Comparison of ENCODE assay signal across 22 mouse cellular contexts in genomic region chr14:20128162-20128561, GRCm38 (mm10). TPM values are rescaled to one million over a fixed set of nuclear protein-coding genes. Genes with fewer than 3 reads are reported as not detected.
A peak's percentile ranks its signal among the peaks of the same experiment; 100 is the strongest.
DNase-seq lines count a peak whose midpoint lies in the region; ATAC-seq and TF ChIP-seq lines count a peak whose summit lies in the region.
"Had no signal": no experiment of that assay in that cellular context is flagged by ENCODE, and none has a peak within 500 bp of the region (broad histone marks: within the 10 kb centered on the region; RNA-seq: fewer than 3 reads in every experiment).

No protein-coding gene starts in this region.

- H3K27ac ChIP-seq in intestine, embryonic 16.5 days (ENCODE audit: low read length), result peak overlapping the region; percentile 43; the same call in 1 of the 2 replicates
- no peak overlapping the region for H3K27ac ChIP-seq in hindbrain, embryonic 16.5 days (ENCODE audit: low read depth, low read length)
- H3K27ac ChIP-seq in limb, embryonic 10.5 days, result no peak overlapping the region
- H3K27ac ChIP-seq: forebrain, embryonic 15.5 days; heart, embryonic 15.5 days; hindbrain, embryonic 13.5 days; hindbrain, postnatal 0 days had no signal

- no peak for TF ChIP-seq CTCF in E14TG2a.4 (conservative IDR thresholded peaks at IDR 0.05; ENCODE audit: low read length)

- H3K36me3 ChIP-seq in E14TG2a.4 (ENCODE audit: insufficient read depth, low read length), result no peaks in the 10 kb centered on the region
- H3K36me3 ChIP-seq in intestine, embryonic 16.5 days (ENCODE audit: control insufficient read depth, insufficient read depth, low read length), result no peaks in the 10 kb centered on the region
- no peaks in the 10 kb centered on the region for H3K36me3 ChIP-seq in hindbrain, embryonic 16.5 days (ENCODE audit: control insufficient read depth, insufficient read depth, low read length)
- H3K36me3 ChIP-seq in limb, embryonic 10.5 days, result no peaks in the 10 kb centered on the region
- H3K36me3 ChIP-seq: forebrain, embryonic 15.5 days; heart, embryonic 12.5 days; heart, embryonic 15.5 days; hindbrain, embryonic 10.5 days; hindbrain, embryonic 13.5 days had no signal

- H3K4me1 ChIP-seq in E14TG2a.4 (replicated peaks; ENCODE audit: low read depth, low read length), result peaks cover 33% of the 10 kb centered on the region
- H3K4me1 ChIP-seq in intestine, embryonic 16.5 days (ENCODE audit: control insufficient read depth, insufficient read depth, low read length), result peaks cover 11% of the 10 kb centered on the region
- no peaks in the 10 kb centered on the region for H3K4me1 ChIP-seq in hindbrain, embryonic 16.5 days (ENCODE audit: control insufficient read depth, insufficient read depth, low read depth, low read length)
- H3K4me1 ChIP-seq in limb, embryonic 10.5 days, result no peaks in the 10 kb centered on the region
- H3K4me1 ChIP-seq: forebrain, embryonic 15.5 days; heart, embryonic 15.5 days; hindbrain, embryonic 13.5 days had no signal

- peaks cover 9% of the 10 kb centered on the region for H3K27me3 ChIP-seq in E14TG2a.4 (ENCODE audit: insufficient read depth, low read length)
- H3K27me3 ChIP-seq in intestine, embryonic 16.5 days (replicated peaks; ENCODE audit: control insufficient read depth, insufficient read depth, low read length), result no peaks in the 10 kb centered on the region
- no peaks in the 10 kb centered on the region for H3K27me3 ChIP-seq in hindbrain, embryonic 16.5 days (replicated peaks; ENCODE audit: control insufficient read depth, insufficient read depth, low read length)
- H3K27me3 ChIP-seq in limb, embryonic 10.5 days (ENCODE audit: low read depth, poor library complexity, severe bottlenecking), result no peaks in the 10 kb centered on the region
- H3K27me3 ChIP-seq: forebrain, embryonic 15.5 days; heart, embryonic 12.5 days; heart, embryonic 15.5 days; hindbrain, embryonic 13.5 days had no signal

- peak overlapping the region; percentile 61; the same call in 1 of the 2 replicates for H3K4me3 ChIP-seq in E14TG2a.4 (replicated peaks; ENCODE audit: low read length)
- H3K4me3 ChIP-seq in intestine, embryonic 16.5 days (ENCODE audit: low read length), result no peak overlapping the region
- no peak overlapping the region for H3K4me3 ChIP-seq in hindbrain, embryonic 16.5 days (ENCODE audit: low read length)
- no peak overlapping the region for H3K4me3 ChIP-seq in limb, embryonic 10.5 days
- H3K4me3 ChIP-seq: forebrain, embryonic 15.5 days; heart, embryonic 12.5 days; heart, embryonic 15.5 days; hindbrain, embryonic 10.5 days; hindbrain, embryonic 13.5 days had no signal

- DNase-seq in ZHBTc4 (ENCODE audit: low read depth, low spot score), result peak; percentile 75
- no peak for DNase-seq in adrenal gland, postnatal 36 days
- no peak for DNase-seq in limb, embryonic 10.5 days (ENCODE audit: low spot score)
- DNase-seq: adrenal gland, postnatal 10 days; cerebellum, adult 11 months; cerebellum, adult 2 months; cerebellum, postnatal 10 days; gastrocnemius, postnatal 25 days; heart, adult 18-20 months; heart, postnatal 10 days; heart, postnatal 36 days had no signal

- WGBS in intestine, embryonic 16.5 days, result 62% methylated on average over 6 of the region's 6 CpGs
- 86% methylated on average over 6 of the region's 6 CpGs for WGBS in hindbrain, embryonic 16.5 days
- WGBS in limb, embryonic 10.5 days, result 79% methylated on average over 6 of the region's 6 CpGs

- H3K4me2 ChIP-seq in intestine, embryonic 16.5 days (ENCODE audit: low read depth, low read length), result no peak overlapping the region
- H3K4me2 ChIP-seq in hindbrain, embryonic 16.5 days (ENCODE audit: low read length), result no peak overlapping the region
- H3K4me2 ChIP-seq: forebrain, embryonic 15.5 days; heart, embryonic 12.5 days; heart, embryonic 15.5 days; hindbrain, embryonic 13.5 days had no signal

- peaks cover 7% of the 10 kb centered on the region for H3K9me3 ChIP-seq in E14TG2a.4 (ENCODE audit: low read length)
- H3K9me3 ChIP-seq in intestine, embryonic 16.5 days (ENCODE audit: control insufficient read depth, low read length), result no peaks in the 10 kb centered on the region
- H3K9me3 ChIP-seq in hindbrain, embryonic 16.5 days (ENCODE audit: control insufficient read depth, low read length), result no peaks in the 10 kb centered on the region
- no peaks in the 10 kb centered on the region for H3K9me3 ChIP-seq in limb, embryonic 10.5 days (replicated peaks)
- H3K9me3 ChIP-seq: forebrain, embryonic 15.5 days; heart, embryonic 12.5 days; heart, embryonic 15.5 days; hindbrain, embryonic 10.5 days; hindbrain, embryonic 13.5 days had no signal

- H3K9ac ChIP-seq in intestine, embryonic 16.5 days (ENCODE audit: low read depth, low read length), result no peak overlapping the region
- H3K9ac ChIP-seq in hindbrain, embryonic 16.5 days (ENCODE audit: low read depth, low read length), result no peak overlapping the region
- H3K9ac ChIP-seq: forebrain, embryonic 15.5 days; heart, embryonic 12.5 days; heart, embryonic 15.5 days; hindbrain, embryonic 13.5 days had no signal

- ATAC-seq in intestine, embryonic 16.5 days, result peak; percentile 95
- no peak for ATAC-seq in hindbrain, embryonic 16.5 days
- ATAC-seq: CD4-positive, CD25-positive, alpha-beta regulatory T cell, adult 4 months; forebrain, embryonic 15.5 days; hindbrain, postnatal 0 days; inflammation-experienced regulatory T-cells, adult 6 months had no signal

RNA-seq across cellular contexts. Expression of gene Saysd1, which starts 10.2 kb away (rescaled TPM):
- polyA plus RNA-seq in intestine, embryonic 16.5 days (2015; fragmentation: Nextera tagmentation; extraction: Ambion mirVana), result 20.2 and 21.5 TPM in 2 replicates
- 1 to 10 TPM; 8.2 to 8.3 TPM for total RNA-seq in adrenal gland, postnatal 36 days (2021)
- polyA plus RNA-seq in hindbrain, embryonic 16.5 days (2015; fragmentation: Nextera tagmentation; extraction: Ambion mirVana), result 12.1 and 12.6 TPM in 2 replicates
- 11.5 and 12.3 TPM in 2 replicates for polyA plus RNA-seq in limb, embryonic 10.5 days (2016; fragmentation: Nextera tagmentation; extraction: Ambion mirVana)

RNA-seq across cellular contexts. Expression of gene Kcnk5, which starts 53.4 kb away (rescaled TPM):
- 10.7 and 10.9 TPM in 2 replicates for polyA plus RNA-seq in intestine, embryonic 16.5 days (2015; fragmentation: Nextera tagmentation; extraction: Ambion mirVana)
- 10 to 100 TPM in 1 of 2 experiments, 1 to 10 TPM in 1; 8.6 to 13.9 TPM for total RNA-seq in adrenal gland, postnatal 36 days (2021)
- 1.4 and 1.7 TPM in 2 replicates for polyA plus RNA-seq in hindbrain, embryonic 16.5 days (2015; fragmentation: Nextera tagmentation; extraction: Ambion mirVana)
- polyA plus RNA-seq in limb, embryonic 10.5 days (2016; fragmentation: Nextera tagmentation; extraction: Ambion mirVana), result 7.3 and 8.9 TPM in 2 replicates
